Mouse (Mus musculus) embryonic facial prominence, embryonic 13.5 days (tissue): ENCODE measurements around the gene Mindy2. TPM values are rescaled to one million over a fixed set of nuclear protein-coding genes. Genes with fewer than 3 reads are reported as not detected.
A peak's percentile ranks its signal among the peaks of the same experiment; 100 is the strongest.

Source experiments
- ATAC-seq: fragments of 200-750 bp; cut with Nextera tagmentation; 2 replicates; pipeline ENCODE4 v1.8.0; 2017; ENCODE audit warnings: low read depth; ENCODE audit not compliant: insufficient number of reproducible peaks, insufficient read depth, low FRiP score, low TSS enrichment
- H3K27ac ChIP-seq: fragments of 300-500 bp; sonication (generic); 2 replicates; pipeline ENCODE4 v1.5.1; 2015; ENCODE audit warnings: moderate library complexity, mild to moderate bottlenecking, inconsistent platforms
- H3K27me3 ChIP-seq: fragments of 300-500 bp; sonication (generic); 2 replicates; pipeline ENCODE4 v1.6.1; 2015; ENCODE audit warnings: mild to moderate bottlenecking, inconsistent platforms
- H3K36me3 ChIP-seq: fragments of 300-500 bp; sonication (generic); 2 replicates; pipeline ENCODE4 v1.6.1; 2015; ENCODE audit warnings: mild to moderate bottlenecking, inconsistent platforms
- H3K4me1 ChIP-seq: fragments of 300-500 bp; sonication (generic); 2 replicates; pipeline ENCODE4 v1.6.1; 2015; ENCODE audit warnings: inconsistent platforms
- H3K4me2 ChIP-seq: fragments of 300-500 bp; sonication (generic); 2 replicates; pipeline ENCODE4 v1.6.1; 2015; ENCODE audit warnings: moderate library complexity, mild to moderate bottlenecking, inconsistent platforms
- H3K4me3 ChIP-seq: fragments of 300-500 bp; sonication (generic); 2 replicates; pipeline ENCODE4 v1.5.1; 2015; ENCODE audit warnings: mild to moderate bottlenecking, inconsistent platforms
- H3K9ac ChIP-seq: fragments of 300-500 bp; sonication (generic); 2 replicates; pipeline ENCODE4 v1.6.1; 2015; ENCODE audit warnings: mild to moderate bottlenecking, inconsistent platforms
- H3K9me3 ChIP-seq: fragments of 300-500 bp; sonication (generic); 2 replicates; pipeline ENCODE4 v1.6.1; 2016; ENCODE audit warnings: inconsistent platforms
- WGBS: fragments of 180-500 bp; shearing (Covaris S2); methylation state at CpG from one replicate; pipeline ENCODE4 v1.1.7; 2015; ENCODE audit warnings: mixed read lengths; 5-methylcytosine and 5-hydroxymethylcytosine counted together
- polyA plus RNA-seq: library from polyadenylated mRNA; unstranded; fragments of >200 nt; fragmentation: Nextera tagmentation; extraction: Ambion mirVana; gene quantifications from 2 replicates; pipeline ENCODE4 v1.2.1, GENCODE M21; 2015

The Mindy2 gene
- polyA plus RNA-seq, 1 experiment from 2014 or later = 13.1 TPM

DNA sequence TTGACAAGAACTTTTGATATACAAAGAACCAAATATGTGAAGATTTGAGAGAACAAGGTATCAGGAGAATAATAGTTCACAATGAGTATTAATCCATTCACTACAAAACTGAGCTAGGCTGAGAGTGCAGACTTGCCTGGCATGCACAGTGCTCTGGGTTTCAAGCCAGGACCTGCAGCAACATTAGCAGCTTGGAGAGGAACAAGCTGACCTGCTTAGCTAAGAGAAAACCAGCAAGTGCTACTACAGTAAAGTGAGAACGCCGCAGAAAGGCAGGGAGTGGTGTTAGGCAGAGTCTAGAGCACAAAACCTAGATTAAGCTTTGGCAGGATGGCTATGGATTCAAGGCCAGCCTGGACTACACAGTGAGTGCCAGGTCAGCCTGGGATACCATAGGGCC, 27.3 kb downstream of the Mindy2 start:
- Histone ChIP-seq H3K4me3 (no peak overlapping the region), H3K36me3 (0 out of 2 replicates have a peak, but pooled peaks cover 4% of the 10 kb centered on the region), H3K9ac (no peak overlapping the region), H3K4me1 (peaks cover 11% of the 10 kb centered on the region), H3K27me3 (no peaks in the 10 kb centered on the region), H3K4me2 (no peak overlapping the region), H3K9me3 (no peaks in the 10 kb centered on the region), H3K27ac (no peak overlapping the region)
- 73% methylated on average over 2 of the region's 2 CpGs for WGBS
- ATAC-seq = no peak

DNA sequence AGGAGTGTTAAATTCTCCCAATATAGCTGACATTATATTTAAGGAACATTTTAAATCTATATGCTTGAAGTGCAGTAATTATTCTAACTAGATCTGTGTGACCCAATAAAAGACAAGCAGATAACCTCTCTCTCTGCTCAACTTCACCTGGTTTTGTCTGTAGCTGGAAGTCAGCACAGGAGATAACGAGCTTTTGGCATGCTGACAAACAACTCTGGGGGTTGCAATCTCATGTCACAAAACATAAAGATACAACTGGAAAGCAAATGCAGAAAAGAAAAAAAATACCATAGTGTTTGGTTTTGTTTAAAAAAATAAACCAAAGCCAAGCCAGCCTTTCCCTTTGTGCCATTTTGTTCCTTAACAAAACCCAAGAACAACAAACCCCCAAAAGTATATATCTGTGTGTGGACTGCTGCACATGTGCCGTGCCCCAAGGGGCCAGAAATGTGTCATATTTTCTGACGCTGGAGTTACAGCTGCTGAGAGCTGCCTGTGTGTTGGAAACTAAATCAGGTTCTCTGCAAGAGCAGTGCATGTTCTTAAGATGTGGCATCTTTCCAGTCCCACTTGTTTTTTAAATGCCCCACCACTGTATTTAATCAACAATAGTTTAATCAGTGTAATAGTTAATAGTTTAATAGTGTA, 45.8 kb downstream of the Mindy2 start:
- Histone ChIP-seq H3K27ac (no peak overlapping the region), H3K27me3 (no peaks in the 10 kb centered on the region), H3K9me3 (no peaks in the 10 kb centered on the region), H3K4me2 (no peak overlapping the region), H3K9ac (no peak overlapping the region), H3K4me3 (no peak overlapping the region), H3K36me3 (peaks cover 25% of the 10 kb centered on the region), H3K4me1 (peaks cover 4% of the 10 kb centered on the region; the same call in 1 of the 2 replicates)
- no peak for ATAC-seq
- 60% methylated on average over 3 of the region's 3 CpGs for WGBS

DNA sequence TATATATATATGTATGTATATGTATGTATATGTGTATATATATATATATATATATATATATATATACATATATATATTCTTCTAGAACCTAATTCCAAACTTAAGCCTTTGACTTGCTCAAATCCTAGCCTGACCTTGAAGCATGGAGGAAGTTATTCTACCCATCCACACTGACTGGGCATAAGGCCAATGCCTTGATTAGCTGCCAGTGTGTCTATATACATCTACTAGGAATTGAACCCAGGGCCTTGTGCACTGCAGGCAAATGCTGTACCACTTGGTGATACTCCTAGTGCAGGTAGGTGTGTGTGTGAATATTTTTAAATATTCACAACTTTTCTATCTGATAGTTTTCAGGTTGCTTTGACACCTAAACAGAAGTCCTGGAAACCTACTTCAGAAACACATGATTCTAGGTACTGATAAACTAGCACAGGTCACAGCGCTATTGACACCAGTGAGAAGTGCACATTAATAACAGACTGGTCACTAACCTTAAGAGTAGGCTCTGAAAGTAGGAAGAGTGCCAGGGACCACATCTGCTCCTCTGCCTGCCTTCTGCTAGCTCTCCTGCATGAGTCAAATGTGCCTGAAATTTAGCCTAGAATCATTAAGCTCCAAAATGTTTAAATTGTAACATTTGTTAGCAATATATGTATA, 54.7 kb downstream of the Mindy2 start:
- Histone ChIP-seq H3K27ac (no peak overlapping the region), H3K4me3 (no peak overlapping the region), H3K27me3 (no peaks in the 10 kb centered on the region), H3K4me1 (no peaks in the 10 kb centered on the region), H3K36me3 (peaks cover 25% of the 10 kb centered on the region), H3K9ac (no peak overlapping the region), H3K4me2 (no peak overlapping the region), H3K9me3 (no peaks in the 10 kb centered on the region)
- no peak for ATAC-seq
- WGBS = 96% methylated on average over 1 of the region's 1 CpGs

DNA sequence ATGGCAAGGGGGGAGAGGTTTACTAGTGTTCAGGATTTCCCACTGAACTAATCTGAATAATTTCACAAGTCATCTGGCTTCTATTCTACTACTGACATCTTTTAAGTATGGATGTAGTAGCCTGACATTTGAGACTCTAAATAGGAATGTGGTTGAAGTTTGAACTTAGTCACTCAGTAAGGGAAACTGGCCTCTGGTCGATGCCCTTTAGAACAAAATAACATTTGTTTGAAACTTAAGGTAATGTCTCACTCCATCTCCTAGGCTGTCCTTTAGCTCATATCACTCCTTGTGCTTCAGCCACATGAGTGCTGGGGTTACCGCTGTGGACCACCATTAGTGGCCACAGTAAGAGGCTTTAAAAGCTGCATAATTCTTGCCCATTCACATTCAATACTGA, 58.7 kb downstream of the Mindy2 start:
- H3K27ac ChIP-seq = no peak overlapping the region
- 80% methylated on average over 2 of the region's 2 CpGs for WGBS
- H3K9ac ChIP-seq = no peak overlapping the region
- no peaks in the 10 kb centered on the region for H3K4me1 ChIP-seq
- no peak overlapping the region for H3K4me2 ChIP-seq
- no peaks in the 10 kb centered on the region for H3K9me3 ChIP-seq
- no peak for ATAC-seq
- no peaks in the 10 kb centered on the region for H3K27me3 ChIP-seq
- H3K36me3 ChIP-seq = peaks cover 38% of the 10 kb centered on the region
- H3K4me3 ChIP-seq = no peak overlapping the region

DNA sequence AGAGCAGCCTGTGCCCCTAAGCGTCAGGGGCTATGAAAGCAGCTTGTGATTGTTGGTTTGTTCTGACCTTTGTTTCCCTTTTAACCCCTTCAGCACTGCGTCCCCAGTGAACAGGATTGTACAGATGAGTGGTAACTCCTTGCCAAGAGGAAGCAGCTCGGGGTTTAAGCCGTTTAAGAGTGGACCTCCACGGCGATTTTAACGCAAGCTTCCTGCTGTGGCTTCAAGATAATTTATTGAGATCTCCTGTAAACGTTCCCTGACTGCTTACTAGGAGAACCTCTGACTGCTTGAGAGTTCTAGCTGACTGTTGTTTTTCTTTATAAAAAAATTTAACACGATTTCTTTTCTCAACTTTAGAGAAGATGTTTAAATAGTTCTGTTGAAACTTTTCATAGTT, 65.5 kb downstream of the Mindy2 start:
- Histone ChIP-seq H3K9me3 (no peaks in the 10 kb centered on the region), H3K36me3 (peaks cover 96% of the 10 kb centered on the region)

DNA sequence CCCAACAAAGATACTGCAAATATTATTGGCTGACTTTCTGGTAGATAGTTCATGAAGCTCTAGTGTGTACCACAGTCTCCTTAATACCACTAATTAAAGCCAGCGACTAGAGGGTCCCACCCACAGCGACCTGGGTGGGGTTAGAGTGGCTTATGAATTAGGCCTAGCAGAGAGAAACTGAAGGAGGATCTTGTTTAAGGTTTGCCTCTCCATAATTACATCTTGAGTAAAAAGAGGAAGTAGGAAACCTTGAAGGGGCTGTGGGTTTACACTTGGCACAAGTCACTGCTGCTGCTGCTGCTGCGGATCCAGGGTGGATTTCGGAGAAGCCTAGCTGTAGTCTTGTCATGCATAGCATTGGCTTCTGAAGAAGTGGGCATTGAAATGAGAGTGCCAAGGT, 66.2 kb downstream of the Mindy2 start:
- Histone ChIP-seq H3K4me1 (no peaks in the 10 kb centered on the region), H3K36me3 (peaks cover 97% of the 10 kb centered on the region), H3K9ac (no peak overlapping the region), H3K27ac (no peak overlapping the region), H3K4me2 (no peak overlapping the region), H3K4me3 (no peak overlapping the region), H3K27me3 (no peaks in the 10 kb centered on the region), H3K9me3 (no peaks in the 10 kb centered on the region)
- 0 out of 2 replicates have a peak, but pooled peaks have one; percentile 43 for ATAC-seq
- WGBS = 77% methylated on average over 4 of the region's 4 CpGs

More for the DNA sequence above, 65.5 kb downstream of the Mindy2 start:
- 83% methylated on average over 9 of the region's 9 CpGs for whole genome bisulfite sequencing
- Histone ChIP-seq H3K4me2 (no peak overlapping the region), H3K4me3 (no peak overlapping the region), H3K27ac (no peak overlapping the region), H3K9ac (no peak overlapping the region), H3K27me3 (no peaks in the 10 kb centered on the region), H3K4me1 (no peaks in the 10 kb centered on the region)
- no peak for ATAC-seq

DNA sequence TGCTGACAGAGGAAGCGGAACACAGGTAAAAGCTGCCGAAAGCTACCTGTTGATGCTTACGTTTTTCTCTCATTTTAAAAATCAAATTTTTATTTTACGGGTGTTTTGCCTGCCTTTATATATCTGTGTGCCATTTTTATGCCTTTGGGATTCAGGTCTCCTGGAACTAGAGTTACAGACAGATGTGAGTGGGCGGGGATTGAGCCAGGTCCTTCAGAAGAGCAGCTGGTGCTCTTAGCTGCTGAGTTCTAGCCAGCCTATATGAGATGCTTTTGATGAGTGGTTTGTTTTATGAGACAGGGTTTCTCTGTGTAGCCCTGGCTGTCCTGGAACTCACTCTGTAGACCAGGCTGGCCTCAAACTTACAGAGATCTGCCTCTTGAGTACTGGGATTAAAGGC, 69.8 kb downstream of the Mindy2 start:
- no peak overlapping the region for H3K9ac ChIP-seq
- H3K27me3 ChIP-seq = no peaks in the 10 kb centered on the region
- H3K4me3 ChIP-seq = no peak overlapping the region
- H3K4me2 ChIP-seq = no peak overlapping the region
- no peaks in the 10 kb centered on the region for H3K9me3 ChIP-seq
- ATAC-seq = no peak
- peaks cover 89% of the 10 kb centered on the region for H3K36me3 ChIP-seq
- WGBS = 87% methylated on average over 5 of the region's 5 CpGs
- H3K27ac ChIP-seq = no peak overlapping the region
- no peaks in the 10 kb centered on the region for H3K4me1 ChIP-seq

DNA sequence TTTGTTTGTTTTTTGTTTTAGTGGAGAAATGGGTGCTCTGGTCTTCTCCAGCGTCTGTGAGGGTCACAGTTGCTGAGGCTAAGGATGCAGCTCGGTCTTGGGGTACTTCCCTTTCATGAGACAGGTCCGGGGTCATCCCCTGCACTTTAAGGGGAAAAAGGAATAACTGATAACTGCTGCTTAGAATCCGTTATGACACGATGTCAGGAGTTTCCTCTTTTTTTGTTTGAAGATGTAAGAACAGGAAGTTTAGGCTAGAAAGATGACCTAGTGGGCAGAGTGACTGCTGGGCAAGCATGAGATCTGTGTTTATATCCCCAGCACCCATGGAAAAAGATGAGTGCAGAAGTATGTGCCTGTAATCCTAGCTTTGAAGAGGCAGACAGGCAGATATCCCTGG, 71.8 kb downstream of the Mindy2 start:
- WGBS = 91% methylated on average over 5 of the region's 5 CpGs
- ATAC-seq = no peak
- H3K4me2 ChIP-seq = no peak overlapping the region
- H3K4me1 ChIP-seq = no peaks in the 10 kb centered on the region
- no peak overlapping the region for H3K27ac ChIP-seq
- H3K9ac ChIP-seq = no peak overlapping the region
- H3K27me3 ChIP-seq = no peaks in the 10 kb centered on the region
- H3K36me3 ChIP-seq = peaks cover 88% of the 10 kb centered on the region
- H3K9me3 ChIP-seq = no peaks in the 10 kb centered on the region
- H3K4me3 ChIP-seq = no peak overlapping the region

DNA sequence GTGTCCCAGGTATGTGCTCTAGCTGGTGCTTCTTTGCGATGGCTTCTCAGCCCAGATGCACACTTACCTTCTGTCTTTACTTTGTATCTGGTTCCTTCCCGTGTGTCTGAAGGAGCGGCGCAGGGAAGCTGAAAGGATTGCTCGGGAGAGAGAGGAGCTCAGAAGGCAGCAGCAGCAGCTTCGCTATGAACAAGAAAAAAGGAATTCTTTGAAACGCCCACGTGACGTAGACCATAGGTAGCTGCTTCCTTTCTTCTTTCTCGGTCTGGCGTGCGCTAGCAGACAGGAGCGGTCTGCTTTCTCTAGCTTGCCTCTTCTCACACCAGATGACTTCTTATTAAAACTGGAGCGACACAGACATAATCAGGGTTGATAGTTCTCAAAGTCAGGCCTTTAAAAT, 72.3 kb downstream of the Mindy2 start:
- Histone ChIP-seq H3K27ac (no peak overlapping the region), H3K36me3 (peaks cover 88% of the 10 kb centered on the region), H3K4me1 (no peaks in the 10 kb centered on the region), H3K4me3 (no peak overlapping the region), H3K27me3 (no peaks in the 10 kb centered on the region), H3K4me2 (no peak overlapping the region), H3K9me3 (no peaks in the 10 kb centered on the region), H3K9ac (no peak overlapping the region)
- 93% methylated on average over 14 of the region's 14 CpGs for WGBS
- ATAC-seq = no peak

DNA sequence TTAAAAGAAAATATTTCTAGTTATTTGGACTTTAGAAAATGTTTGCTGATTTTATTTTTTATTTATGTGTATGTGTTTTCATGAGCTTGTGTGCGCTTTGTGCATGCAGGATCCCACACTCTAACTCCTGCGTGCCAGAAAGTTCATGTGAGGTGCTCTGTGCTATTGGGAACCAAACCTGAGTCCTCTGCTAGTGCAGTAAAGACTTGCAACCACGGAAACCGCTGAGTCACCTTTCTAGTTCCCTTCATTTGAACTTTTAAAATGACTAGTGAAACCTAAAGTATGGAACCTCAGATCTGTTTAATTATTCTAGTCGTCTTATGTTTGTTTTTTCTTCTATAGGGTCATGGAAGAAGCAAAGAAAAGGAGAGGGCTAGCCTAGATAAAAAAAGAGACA, 76.0 kb downstream of the Mindy2 start:
- no peak overlapping the region for H3K27ac ChIP-seq
- no peak overlapping the region for H3K4me2 ChIP-seq
- H3K9ac ChIP-seq = no peak overlapping the region
- no peaks in the 10 kb centered on the region for H3K27me3 ChIP-seq
- no peaks in the 10 kb centered on the region for H3K9me3 ChIP-seq
- 92% methylated on average over 5 of the region's 5 CpGs for WGBS
- H3K36me3 ChIP-seq = peaks cover 70% of the 10 kb centered on the region
- no peak overlapping the region for H3K4me3 ChIP-seq
- no peak for ATAC-seq
- H3K4me1 ChIP-seq = no peaks in the 10 kb centered on the region

DNA sequence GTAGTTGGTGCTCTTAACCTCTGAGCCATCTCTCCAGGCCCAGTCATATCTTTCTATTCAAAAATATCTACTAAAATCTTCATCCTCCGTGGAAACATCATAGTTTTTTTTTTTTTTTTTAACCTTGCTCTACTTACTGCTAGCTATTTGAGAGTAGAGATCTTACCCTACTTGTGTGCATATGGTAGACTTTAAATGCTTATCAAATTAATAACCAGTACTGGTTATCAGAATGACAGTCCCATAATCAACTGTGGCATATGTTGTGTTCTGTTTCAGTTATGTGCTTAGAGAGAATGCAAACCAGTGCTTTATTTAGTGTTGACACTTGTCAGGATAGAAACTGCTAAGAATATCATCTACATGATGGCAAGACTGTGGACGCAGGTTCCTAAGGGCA, 78.9 kb downstream of the Mindy2 start:
- no peak overlapping the region for H3K27ac ChIP-seq
- no peaks in the 10 kb centered on the region for H3K4me1 ChIP-seq
- H3K4me3 ChIP-seq = no peak overlapping the region
- H3K36me3 ChIP-seq = peaks cover 68% of the 10 kb centered on the region
- H3K9ac ChIP-seq = no peak overlapping the region
- H3K4me2 ChIP-seq = no peak overlapping the region
- 91% methylated on average over 2 of the region's 2 CpGs for WGBS
- no peaks in the 10 kb centered on the region for H3K27me3 ChIP-seq
- ATAC-seq = no peak
- H3K9me3 ChIP-seq = no peaks in the 10 kb centered on the region

DNA sequence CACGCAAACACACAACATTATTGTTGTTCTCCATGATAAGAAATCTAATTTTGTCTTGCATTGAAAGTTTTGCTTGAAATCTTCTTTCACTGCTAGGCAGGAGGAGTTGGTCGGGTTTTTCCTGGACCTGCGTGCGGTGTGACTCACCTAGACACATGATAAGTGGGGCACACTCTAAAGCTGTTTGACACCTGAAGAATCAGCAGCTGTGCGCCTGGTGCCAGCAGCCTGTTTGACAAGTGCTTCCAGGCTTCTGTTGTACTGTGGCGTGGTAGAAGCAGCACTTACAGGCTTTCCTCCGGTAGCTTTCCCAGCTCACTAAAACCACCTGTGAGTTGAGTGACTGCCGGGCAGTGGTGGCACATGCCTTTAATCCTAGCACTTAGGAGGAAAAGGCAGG, 86.6 kb downstream of the Mindy2 start:
- H3K36me3 ChIP-seq = peaks cover 34% of the 10 kb centered on the region
- H3K27me3 ChIP-seq = no peaks in the 10 kb centered on the region
- H3K4me3 ChIP-seq = no peak overlapping the region
- no peak for ATAC-seq
- no peaks in the 10 kb centered on the region for H3K4me1 ChIP-seq
- no peak overlapping the region for H3K27ac ChIP-seq
- no peak overlapping the region for H3K9ac ChIP-seq
- no peak overlapping the region for H3K4me2 ChIP-seq
- H3K9me3 ChIP-seq = no peaks in the 10 kb centered on the region
- 85% methylated on average over 8 of the region's 8 CpGs for WGBS
